Mouse (Mus musculus) ovary, adult 18-20 months (tissue): ENCODE results near the gene Ptpre.

Experiments used
- DNase-seq: peaks from one replicate; pipeline ENCODE4 v3.0.0; 2022; ENCODE audit warnings: low spot score, mixed read lengths

The Ptpre gene

DNA sequence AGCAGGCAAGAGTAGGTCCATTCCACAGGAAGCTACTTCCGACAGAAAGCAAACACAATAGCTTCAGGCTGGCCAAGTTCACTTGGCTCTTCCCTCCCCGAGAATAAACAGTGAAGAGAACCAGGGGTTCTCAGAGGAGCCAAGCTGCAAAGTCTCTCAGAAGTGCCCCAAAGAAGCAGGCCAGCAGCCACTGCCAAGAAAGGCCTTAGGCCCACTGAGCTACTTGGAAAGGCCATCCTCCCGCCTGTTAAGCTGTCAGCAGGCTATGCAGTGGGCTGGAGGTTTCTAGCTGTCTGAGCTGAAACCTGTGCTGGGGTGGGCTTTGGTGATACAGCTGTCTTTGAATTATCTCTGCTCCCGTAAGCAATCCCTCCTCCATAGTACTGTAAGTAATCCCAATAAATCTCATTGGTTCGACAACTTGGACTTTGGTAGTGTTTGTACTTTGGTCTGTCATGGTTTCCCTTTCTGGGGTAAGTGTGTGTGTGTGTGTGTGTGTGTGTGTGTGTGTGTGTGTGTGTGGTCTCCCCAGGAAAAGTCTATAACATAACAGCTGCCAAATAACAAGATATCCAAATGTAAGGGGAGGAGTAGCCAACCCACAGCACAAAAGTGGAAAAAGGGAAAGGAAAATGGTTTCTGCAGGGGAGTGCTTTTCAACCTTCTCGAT lies 186.5 kb downstream of the Ptpre start:
- no peak for DNase-seq

DNA sequence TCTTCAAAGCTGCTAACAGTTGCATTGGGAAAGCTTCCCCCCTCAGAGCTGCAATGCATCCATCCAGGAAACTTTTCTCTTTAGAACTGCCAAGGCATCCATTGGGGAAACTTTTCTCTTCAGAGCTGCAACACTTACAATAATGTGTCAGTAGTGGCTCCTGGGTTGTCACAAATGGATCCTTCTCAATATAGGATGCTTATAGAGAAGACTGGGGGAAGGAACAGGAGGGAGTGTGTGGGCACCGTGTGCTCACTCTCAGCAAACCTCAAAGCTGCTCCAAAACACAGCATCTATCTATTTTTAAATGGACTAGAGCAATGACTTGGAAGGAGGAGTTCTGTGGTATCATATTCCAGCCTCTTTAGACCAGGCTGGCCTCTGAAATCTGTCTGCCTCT lies 189.4 kb downstream of the Ptpre start:
- DNase-seq, result no peak

DNA sequence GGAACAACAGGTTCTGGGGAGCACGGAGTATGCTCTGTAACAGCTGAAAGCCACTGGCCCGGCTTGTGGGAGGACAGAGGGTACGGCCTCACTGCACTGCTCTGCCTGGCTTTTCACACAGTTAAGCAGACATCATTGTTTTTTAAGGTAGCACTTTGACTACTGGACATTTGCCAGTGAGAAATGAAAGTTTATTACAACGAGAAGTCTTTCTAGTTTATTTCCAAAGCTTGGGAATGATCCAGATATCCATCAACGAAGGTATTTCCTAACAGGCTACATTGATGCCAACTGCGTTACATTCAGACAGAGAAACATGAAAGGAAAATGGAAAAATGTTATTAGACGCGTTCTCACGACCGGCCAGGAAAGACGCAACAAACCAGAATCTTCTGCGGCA lies 190.8 kb downstream of the Ptpre start:
- DNase-seq, result no peak

DNA sequence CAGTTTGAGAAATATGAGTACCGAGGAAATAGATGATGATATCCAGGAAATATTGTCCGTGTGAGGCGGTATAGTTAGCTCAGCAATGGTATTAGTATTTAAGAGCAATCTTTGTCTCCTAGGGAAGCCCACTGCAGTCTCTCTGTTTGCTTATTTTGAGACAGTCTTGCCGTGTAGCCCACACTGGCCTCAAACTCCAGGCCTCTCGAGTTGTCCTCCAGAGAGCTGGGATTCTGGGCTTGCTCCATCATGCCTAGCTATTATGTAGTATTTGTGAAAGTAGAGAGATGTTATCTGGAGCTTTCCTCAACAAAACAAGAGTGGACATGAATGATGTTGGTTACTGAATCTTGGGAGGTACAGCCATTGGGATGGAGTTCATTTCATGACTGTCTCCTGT lies 197.1 kb downstream of the Ptpre start:
- no peak for DNase-seq

DNA sequence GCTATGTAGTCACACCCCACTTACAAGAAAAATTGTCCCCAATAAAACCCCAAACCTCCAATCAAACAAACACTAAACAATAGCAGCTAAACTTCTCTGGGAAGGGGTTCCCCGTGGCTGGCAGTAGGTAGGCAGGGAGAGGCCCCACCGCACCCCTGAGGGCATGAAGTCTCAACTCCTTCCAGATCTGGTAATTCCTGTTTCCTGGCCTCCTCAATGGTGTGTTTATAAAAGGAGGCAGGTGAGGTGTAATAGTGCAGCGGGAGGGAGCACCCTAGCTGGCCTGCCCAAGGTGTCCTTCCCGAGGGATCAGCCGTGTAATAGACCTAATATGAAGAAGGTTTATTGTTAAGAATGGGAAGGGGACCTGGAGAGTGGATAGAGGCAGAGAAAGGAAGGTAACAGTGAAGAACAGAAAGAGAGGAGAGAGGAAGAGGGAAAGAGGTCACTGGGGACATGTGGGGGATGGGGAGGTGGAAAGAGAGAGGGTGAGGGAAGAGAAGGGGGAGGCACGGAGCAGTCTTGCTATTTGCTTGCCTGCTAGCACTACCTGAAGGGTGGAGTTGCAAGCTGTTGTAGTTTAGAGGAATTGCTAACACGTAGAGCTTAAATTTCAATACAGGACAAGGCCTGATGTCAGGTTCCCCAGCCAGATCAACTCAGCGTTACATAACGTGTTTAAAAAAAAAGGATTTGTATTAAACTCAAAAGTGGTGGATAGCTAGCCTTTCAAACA lies 197.8 kb downstream of the Ptpre start:
- DNase-seq, result no peak
